Mouse (Mus musculus) monocyte, adult 2 months (primary cell): Measurements from ENCODE around the gene Arhgap35.
"Not testable (repeated sequence)": the region's sequence is repeated elsewhere in the genome, so short reads cannot be mapped to it uniquely, and the experiment has no call there.

Source experiments
- DNase-seq, 2 experiments: peaks; one replicate each; pipeline ENCODE4 v3.0.0; 2022; ENCODE audit warnings: low spot score in 2 of 2, low read depth in 1 of 2

The Arhgap35 gene

GRCm38 (mm10) chr7:16606808-16607207, 8.0 kb downstream of the Arhgap35 start:
- not testable (repeated sequence) for DNase-seq

- no peak for DNase-seq
Measured at GRCm38 (mm10) chr7:16604141-16604540, 10.7 kb downstream of the Arhgap35 start.

GRCm38 (mm10) chr7:16601683-16602102, 13.1 kb downstream of the Arhgap35 start:
- DNase-seq = no peak

- no peak for DNase-seq
Measured at GRCm38 (mm10) chr7:16599006-16599405, 15.8 kb downstream of the Arhgap35 start.

- no peak for DNase-seq
Measured at GRCm38 (mm10) chr7:16591292-16591691, 23.5 kb downstream of the Arhgap35 start.

- DNase-seq = no peak
Measured at GRCm38 (mm10) chr7:16587649-16588048, 27.1 kb downstream of the Arhgap35 start.

GRCm38 (mm10) chr7:16584384-16584783, 30.4 kb downstream of the Arhgap35 start:
- DNase-seq = no peak

GRCm38 (mm10) chr7:16583775-16584174, 31.0 kb downstream of the Arhgap35 start:
- DNase-seq = no peak

- DNase-seq = no peak
Measured at GRCm38 (mm10) chr7:16582299-16582698, 32.5 kb downstream of the Arhgap35 start.

GRCm38 (mm10) chr7:16581276-16582100, 33.3 kb downstream of the Arhgap35 start:
- DNase-seq = no peak

- no peak for DNase-seq
Measured at GRCm38 (mm10) chr7:16576719-16577118, 38.1 kb downstream of the Arhgap35 start.

- DNase-seq = no peak
Measured at GRCm38 (mm10) chr7:16571191-16571590, 43.6 kb downstream of the Arhgap35 start.

- no peak for DNase-seq
Measured at GRCm38 (mm10) chr7:16570737-16571136, 44.1 kb downstream of the Arhgap35 start.

- DNase-seq = no peak
Measured at GRCm38 (mm10) chr7:16564491-16564890, 50.3 kb downstream of the Arhgap35 start.

GRCm38 (mm10) chr7:16557783-16558538, 56.8 kb downstream of the Arhgap35 start:
- DNase-seq = no peak

GRCm38 (mm10) chr7:16557251-16557650, 57.5 kb downstream of the Arhgap35 start:
- DNase-seq = no peak

- no peak for DNase-seq
Measured at GRCm38 (mm10) chr7:16554215-16554614, 60.6 kb downstream of the Arhgap35 start.

GRCm38 (mm10) chr7:16551581-16551980, 63.2 kb downstream of the Arhgap35 start:
- DNase-seq = no peak

- no peak for DNase-seq
Measured at GRCm38 (mm10) chr7:16549299-16549698, 65.5 kb downstream of the Arhgap35 start.

GRCm38 (mm10) chr7:16544770-16545169, 70.0 kb downstream of the Arhgap35 start:
- DNase-seq = no peak

- DNase-seq = no peak
Measured at GRCm38 (mm10) chr7:16537220-16537903, 77.4 kb downstream of the Arhgap35 start.

GRCm38 (mm10) chr7:16525995-16526394, 88.8 kb downstream of the Arhgap35 start:
- no peak for DNase-seq
